Mouse (Mus musculus): ENCODE measurements around the gene Fmnl3.

The Fmnl3 gene

DNA sequence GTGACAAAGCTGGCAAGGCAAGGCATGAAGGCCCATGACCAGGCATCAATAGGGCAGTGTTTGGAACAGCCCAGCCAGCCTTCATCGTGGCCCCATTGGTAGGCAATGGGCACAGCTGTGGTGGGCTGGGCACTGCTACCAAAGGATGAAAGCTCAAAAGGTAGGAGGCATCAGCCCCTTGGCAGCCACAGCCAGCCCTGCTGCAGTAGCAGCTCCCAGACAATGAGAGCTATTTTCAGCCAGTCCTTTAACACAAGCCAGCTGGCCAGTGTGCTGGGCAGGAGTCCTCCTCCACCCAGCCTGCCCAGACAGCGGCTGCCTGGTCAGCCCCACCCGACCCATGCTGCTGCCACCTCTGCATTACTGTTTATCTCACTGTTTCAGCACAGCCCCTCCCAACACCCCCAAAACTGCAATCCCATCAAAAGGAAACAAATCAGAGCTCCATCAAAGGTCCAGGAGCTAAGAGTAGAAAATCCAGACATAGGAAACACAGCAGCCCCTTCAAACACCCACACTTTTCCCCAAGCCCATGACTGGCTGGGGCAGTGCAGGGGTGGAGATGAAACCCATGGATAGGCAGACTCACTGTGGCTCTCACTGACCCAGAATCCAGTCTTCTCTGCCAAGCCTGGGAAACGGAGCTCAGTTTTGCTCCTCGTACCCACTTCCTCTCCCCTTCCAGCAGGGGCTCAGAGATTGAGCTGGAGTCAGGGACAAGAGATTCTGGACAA lies 26.7 kb downstream of the Fmnl3 start:
- peak; percentile 78 for DNase-seq (ENCODE audit: low read depth, low spot score)

DNA sequence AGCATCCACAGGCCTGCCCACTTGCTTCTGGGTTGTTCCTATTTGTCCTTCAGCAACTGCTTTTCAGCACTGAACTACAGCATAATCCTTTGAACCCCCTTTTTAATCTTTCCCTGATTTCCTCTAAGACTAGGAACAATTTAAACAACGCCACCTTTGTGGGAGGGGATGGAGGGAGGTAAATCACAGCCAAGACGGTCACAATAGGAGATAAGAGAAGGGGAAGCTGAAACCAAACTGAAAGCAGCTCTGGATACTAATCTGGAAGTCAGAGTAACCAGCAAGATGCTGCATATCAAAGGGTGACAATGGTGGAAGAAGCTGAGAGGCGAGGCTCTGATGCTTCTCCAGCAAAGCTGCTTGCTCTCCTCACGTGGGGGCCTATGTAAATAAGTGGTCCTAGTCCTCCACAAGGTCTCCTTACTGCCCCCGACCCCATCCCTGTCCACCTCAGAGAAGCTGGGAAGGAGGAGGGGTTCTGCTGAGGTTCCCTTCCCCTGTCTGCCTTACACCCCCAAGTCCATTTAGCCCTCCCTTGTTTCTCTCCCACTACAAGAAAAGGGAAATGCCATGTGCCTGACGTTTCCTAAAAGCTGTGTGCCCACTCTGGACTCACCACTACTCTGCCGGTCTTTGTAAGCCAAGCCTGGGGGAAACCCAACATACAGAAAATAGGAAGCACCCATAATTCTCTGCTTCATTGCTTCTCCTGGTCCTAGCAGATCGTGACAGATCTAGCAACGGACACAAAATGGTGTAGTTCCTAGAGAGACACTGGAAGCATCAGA lies 27.9 kb downstream of the Fmnl3 start:
- DNase-seq (ENCODE audit: low read depth, low spot score): no peak

DNA sequence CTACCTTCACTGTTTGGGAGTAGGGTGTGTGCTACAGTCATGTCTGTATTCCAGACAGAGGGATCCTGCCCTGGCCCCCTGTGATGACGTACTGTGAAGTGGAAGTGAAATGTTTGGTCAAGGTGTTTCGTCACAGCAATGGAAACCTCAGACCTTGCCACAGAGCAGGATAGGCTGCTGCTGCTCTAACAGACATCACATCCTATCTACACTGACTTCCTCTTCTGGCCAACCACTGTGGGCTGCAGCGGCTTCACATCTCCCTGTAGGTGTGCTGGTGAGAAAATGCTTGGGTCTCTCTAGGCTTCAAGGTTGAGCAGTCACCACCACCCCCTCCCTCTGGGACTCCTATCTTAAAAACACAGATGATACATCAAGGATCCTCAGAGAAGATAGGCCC lies 29.2 kb downstream of the Fmnl3 start:
- DNase-seq (ENCODE audit: low read depth, low spot score): no peak

DNA sequence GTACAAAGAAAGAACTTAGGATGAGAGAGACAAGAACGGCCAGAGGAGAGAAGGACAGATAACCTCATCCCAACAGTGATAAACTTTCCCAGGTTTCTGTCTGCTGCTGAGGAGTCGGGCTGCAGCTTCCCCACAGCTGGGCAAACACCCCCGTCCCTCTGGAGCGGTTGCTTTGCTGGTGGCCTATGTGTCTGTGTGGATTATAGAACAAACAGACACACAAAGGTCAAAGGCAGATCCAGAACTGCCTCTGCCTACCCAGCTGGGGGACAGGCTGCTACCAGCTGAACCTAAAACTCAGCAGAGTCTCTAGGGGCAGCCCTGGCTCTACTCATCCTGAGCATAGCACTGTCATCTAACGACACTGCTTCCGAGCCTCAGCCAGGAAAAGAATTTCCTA lies 30.6 kb downstream of the Fmnl3 start:
- no peak for DNase-seq (ENCODE audit: low read depth, low spot score)

DNA sequence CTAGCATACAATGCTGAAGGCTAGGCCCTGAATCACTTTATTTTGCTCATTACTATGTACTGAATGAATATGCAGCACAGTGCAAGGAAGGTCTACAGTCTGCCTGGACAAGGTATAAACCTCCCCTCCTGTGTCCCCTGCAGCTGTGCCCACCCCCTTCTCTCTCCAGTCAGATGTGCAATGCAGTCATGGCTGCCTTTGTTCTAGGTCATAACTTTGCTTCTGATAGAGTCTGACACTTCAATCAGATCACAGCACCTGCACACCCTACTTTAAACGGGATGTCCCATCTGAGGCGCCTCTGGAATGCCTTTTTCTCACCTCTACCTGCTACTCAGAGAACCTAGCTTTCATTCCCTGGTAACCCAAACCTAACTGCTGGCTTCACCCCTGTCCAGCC lies 31.4 kb downstream of the Fmnl3 start:
- no peak for DNase-seq (ENCODE audit: low read depth, low spot score)

DNA sequence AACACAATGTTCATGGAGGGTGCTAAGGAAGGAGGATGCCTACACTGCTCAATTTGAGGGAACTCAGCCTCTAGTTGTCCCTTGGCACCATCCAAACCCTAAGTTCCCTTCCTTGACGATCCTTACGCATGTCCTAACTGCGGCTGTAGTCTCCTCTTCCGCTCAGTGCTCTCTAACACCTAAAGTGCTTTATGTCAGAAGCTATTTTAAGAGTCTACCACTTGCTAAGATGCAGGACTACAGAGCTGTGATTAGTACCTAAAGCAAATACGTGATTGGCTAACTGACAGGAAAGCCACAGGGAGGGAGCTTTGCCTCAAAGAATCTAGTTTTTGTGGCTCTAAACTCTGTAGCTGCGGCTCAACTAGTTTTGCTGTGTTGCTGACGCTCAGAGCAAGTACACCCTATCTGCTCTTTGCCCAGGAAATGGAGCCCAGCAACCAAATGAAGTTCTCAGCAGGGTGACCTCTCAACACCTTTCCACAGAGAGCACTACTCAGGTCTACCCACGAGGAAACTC lies 34.4 kb downstream of the Fmnl3 start:
- DNase-seq (ENCODE audit: low read depth, low spot score): no peak

DNA sequence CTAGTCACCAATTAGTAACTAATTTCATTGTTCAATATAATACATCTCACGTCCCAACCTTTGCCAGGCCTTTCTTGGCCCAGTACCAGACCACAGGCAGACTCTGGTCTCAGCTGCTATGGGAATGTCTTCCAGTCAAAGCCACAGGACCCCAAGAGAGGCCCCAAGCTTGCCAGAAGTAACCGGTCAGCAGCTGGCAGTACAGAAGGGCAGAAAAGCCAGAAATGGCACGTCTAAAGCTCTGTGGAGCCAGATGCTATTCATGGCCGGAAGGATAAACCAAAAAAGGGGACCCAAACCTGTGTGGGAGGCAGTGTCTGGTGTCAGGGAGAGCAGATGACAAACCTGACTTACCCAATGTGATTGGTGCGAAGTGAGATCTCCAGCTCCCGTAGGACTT lies 35.8 kb downstream of the Fmnl3 start:
- DNase-seq (ENCODE audit: low read depth, low spot score): no peak

DNA sequence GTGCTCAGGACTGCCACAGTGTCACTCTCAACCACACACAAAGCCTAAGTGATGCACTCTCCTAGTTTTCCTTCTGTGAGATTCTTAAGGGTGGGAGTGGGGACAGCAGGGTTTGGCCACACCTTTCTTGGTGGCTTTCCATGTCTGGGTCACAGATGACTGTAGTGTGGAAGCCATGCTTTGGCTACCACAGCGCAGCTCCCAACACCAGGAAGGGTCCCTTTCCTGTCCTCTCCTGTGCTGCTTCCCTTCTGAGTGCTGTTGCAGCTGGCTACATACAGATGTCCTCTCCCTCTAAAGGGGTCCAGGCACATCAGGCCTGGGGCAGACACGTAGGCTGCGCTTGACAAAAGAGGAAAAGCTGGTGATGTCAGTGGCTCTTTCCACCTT lies 36.6 kb downstream of the Fmnl3 start:
- DNase-seq (ENCODE audit: low read depth, low spot score): no peak

DNA sequence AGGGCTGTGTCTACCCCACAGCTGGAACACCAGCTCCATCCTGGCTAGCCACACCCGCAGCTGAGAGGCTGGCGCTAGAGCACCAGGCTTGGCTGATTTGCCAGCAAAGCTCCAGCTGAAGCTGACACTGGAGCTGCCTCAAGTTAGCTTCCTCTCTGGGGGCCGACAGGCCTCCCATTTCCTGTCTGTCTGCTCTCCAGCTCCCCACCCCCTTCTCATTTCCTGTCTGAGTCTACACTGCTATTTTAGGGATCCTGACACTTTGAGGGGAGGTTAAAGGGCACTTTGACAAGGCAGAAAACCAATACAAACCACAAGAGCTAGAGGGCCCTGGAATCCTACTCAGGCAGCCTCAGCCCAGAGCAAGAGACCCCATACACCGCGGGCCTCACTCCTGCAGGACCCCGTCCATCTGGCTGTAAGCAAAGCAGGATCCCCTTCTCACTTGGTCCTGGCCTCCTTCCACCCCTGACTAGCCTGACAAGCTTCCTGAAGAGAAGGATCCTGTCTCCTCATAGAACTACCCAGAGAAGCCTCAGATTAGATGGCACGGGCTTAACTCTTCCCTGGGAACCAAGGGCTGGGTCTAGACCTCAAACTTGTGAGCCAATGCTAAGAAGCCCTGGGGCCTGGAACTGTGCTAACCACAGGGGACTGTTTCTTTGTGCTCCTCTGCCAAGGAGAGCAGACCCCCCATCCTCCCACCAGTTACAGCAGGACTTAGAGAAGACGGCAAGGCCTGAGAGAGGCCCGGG lies 37.2 kb downstream of the Fmnl3 start:
- DNase-seq (ENCODE audit: low read depth, low spot score): peak; percentile 55

DNA sequence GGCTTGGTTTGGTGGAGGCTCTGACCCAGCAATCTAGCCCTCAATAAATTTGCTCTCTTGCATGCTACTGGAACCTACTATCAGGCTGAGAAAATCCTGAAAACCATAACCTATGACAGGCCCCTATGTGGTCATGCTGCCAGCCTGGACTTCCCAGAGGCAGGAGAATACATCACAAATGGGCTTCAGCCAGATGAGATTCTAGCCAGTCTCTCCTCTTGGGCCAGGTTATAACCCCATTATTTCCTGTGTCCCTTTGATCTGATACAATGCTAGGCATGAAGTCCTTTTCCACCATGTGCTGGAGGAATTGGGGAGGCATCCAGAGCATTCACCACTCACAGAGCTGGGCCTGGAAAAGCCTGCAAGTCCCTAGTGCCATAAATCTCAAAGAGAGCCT lies 38.2 kb downstream of the Fmnl3 start:
- no peak for DNase-seq (ENCODE audit: low read depth, low spot score)

DNA sequence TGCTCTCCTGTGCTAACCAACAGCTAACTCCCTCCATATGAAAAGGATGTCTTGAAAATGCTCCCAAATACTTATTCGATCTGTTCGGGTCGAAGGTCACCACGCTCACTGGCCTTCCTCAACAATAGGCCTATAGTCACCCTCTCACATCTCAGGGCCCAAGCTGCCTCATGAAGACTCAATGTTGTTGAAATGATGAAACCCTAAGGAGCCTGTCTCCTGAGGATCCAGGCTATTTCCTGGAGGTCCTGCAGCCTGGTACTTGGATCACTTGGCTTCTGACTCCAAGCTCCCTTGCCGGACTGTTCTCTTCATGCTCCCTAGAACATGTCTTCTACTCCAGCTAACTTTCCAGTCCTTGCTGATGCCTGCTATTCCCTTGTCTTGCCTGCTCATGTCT lies 38.9 kb downstream of the Fmnl3 start:
- no peak for DNase-seq (ENCODE audit: low read depth, low spot score)

DNA sequence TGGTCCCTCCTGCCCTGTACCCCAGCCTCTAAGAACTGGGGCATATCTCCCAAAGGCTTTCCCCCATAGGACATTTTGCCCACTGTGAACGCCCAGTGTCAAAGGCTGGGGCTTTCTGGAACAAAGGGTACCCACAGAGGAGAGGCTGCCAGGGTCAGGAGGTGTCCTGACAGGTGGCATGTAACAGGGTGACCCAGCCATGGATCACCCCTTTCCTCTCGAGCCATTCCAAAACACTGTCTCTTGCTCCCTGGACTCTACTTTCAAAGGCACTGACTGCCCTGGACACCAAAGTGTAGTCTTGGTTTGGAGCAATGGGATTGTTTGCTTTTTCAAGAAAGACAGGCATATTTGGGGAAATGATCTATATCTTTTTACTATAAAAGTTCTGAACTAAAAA lies 40.0 kb downstream of the Fmnl3 start:
- DNase-seq (ENCODE audit: low read depth, low spot score): no peak

DNA sequence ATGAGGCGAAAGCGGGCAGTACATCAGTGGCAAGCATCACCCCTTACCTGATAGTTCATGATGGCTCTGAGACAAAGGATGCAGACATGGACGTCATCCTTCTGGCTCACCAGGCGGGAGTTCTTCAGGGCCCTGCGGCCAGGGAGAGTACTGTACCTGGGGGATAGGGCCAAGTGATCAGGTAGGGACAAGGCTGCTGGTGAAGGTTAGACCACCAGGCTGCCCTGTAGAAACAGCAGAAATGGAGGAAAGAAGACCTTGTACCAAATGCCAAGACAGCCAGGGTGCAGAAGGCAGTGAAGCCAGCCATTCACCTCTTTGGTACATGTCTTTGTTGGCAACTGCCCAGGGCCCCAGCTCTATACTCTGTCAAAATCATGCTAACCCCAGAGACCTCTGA lies 42.3 kb downstream of the Fmnl3 start:
- DNase-seq (ENCODE audit: low read depth, low spot score): no peak

DNA sequence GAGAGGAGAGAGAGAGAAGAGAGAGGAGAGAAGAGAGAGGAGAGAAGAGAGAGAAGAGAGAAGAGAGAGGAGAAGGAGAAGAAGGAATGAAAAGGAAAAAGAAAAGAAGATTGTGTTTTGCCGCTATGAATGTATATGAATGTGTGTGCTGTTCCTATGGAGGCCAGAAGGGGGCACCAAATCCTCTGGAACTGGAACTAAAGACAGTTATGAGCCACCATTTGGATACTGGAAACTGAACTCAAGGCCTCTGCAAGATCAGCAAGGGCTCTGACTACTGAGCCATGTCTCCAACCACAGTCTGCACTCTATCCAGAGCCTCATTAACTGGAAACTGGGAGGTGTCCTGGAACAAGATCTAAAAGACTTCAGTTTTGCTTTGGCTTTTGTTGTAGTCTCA lies 43.3 kb downstream of the Fmnl3 start:
- no peak for DNase-seq (ENCODE audit: low read depth, low spot score)

DNA sequence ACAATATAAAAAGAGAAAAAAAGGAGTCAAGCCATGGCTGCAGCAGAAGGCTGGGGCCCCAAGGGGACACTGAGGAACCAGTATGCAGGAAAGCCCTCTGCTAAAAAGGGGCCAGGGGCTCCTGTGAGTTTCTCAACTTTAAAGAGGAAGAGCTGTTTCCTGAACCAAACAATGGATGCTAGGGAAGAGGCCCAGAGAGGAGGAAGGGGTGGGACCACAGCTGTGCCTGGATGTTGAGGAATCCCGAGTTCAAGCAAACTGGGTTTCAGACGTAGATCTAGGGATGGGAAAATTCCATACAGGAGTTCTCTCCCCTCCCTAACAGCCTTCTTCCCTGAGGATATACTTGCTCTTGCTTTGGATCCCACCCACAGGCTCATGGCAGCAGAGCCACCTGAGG lies 43.9 kb downstream of the Fmnl3 start:
- DNase-seq (ENCODE audit: low read depth, low spot score): no peak

DNA sequence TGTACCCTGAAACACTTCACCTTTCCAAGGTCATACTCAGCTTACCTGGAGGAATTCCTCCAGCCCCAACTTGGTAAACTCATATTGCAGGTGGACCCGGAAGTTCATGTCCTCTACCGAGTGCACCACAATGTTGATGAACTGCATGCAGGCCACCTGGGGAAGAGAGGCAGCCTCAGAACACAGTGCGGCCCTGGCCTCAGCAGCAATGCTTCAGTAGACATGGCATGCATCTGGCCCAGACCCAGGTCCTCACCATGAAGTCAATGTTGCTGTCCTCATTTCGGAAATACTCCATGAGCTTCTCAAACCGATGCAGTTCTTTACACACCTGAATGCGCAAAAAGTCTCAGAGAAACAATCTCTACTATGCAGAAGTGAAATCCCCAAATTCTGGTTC lies 44.7 kb downstream of the Fmnl3 start:
- no peak for DNase-seq (ENCODE audit: low read depth, low spot score)

DNA sequence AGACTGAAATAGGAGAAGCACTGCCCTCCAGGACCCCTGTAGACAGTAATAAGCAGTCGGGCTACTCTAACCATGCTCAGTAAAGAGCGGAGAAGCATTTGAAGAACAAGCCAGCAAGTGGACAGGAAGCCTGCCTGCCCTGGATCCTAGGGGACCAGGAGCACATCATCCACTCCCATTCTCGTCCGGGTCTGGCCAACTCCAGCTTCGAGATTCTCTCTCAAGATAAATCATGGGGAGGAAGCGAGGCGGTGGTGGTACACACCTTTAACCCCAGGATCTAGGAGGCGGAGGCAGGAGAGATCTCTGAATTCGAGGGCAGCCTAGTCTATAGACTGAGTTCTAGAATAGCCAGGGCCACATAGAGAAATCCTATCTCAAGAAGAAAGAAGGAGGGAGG lies 46.1 kb downstream of the Fmnl3 start:
- DNase-seq (ENCODE audit: low read depth, low spot score): no peak

DNA sequence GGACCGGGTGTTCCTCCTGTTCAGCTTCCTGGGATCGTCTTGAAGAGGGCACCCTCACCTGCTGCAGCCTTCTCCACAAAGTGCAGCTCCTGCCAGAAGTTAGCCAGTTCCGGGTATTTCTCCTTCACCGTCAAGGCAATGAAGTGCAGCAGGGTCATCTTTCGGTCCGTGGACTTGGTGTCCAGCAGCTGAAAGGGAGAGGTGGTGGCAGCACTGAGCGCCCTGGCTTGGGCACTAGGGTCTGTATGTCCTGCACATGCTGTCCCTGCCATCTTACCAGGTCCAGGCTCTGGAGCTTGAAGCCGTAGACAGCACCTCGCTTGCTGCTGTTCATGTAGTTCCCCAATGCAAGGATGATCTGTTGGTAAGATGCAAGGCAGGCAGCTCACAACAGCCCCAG lies 49.3 kb downstream of the Fmnl3 start:
- no peak for DNase-seq (ENCODE audit: low read depth, low spot score)

DNA sequence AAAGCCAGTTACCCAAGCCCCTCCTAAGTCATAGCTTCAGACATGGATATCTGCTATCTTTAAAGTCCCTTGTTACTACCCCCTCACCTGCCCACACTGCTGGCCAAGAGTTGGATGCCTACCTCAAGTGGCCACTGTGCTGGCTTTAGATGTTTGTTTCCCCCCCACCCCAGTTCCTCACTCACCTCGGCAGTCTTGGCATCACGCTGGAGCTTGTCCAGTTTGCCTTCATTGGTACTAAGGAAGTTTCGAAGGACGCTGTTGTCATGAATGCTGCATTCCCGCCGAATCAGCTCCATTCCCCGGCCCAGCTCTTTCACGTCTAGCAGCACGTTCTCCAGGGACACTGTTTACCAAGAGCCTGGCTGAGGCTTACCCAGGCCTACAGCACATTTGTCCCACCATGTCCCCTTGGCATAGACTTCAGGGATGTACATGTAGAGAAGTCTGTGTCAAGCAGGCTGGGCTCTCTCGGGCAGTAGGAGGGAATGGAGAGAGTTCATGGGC lies 50.1 kb downstream of the Fmnl3 start:
- no peak for DNase-seq (ENCODE audit: low read depth, low spot score)

DNA sequence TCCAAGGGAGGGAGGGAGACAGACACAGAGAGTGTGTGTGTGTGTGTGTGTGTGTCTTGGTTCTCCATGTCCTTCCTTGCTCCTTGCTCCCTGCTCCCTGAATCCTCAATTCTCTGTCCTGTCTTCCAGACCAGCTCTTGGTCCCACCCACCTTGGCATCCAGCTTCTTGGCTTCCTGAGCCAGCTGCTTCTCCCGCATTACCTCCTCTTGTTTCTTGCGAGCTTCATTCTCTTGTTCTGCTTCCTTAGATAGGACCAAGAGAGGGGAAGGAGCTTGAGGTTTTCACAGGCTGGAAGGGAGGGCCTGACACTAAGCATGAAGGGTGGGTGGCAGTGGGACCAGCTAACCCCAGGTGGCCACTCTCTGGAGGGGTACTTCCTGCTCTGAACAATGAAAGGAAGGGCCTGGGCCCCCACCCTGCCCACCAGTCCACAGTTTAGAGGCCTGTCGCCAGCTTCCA lies 50.8 kb downstream of the Fmnl3 start:
- DNase-seq (ENCODE audit: low read depth, low spot score): no peak

DNA sequence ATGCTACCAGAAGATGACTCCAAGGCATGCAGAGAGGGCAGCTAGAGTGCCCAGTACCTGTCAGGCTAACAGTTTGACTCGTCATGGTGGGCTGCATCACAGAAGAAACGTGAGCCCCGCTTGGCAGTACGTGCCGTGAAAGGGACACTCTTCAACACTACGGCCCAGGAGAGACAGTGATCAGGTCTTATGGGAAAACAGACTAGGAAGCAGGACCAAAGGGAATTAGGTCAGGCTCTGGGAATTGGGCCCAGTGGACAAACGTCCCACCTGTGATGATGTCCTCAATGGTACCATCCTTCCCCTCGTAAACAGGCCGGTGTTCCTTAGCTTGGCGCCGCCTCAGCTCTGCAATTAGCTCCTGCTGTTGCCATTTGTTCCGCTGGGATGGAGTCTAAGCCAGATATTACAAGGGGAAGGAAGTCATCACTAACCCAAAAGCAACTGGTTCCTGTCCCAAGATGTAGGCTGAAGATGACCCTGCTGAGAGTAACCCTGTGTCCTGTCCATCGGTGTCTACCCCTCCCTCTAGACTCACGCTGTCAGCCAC lies 51.3 kb downstream of the Fmnl3 start:
- DNase-seq (ENCODE audit: low read depth, low spot score): no peak

DNA sequence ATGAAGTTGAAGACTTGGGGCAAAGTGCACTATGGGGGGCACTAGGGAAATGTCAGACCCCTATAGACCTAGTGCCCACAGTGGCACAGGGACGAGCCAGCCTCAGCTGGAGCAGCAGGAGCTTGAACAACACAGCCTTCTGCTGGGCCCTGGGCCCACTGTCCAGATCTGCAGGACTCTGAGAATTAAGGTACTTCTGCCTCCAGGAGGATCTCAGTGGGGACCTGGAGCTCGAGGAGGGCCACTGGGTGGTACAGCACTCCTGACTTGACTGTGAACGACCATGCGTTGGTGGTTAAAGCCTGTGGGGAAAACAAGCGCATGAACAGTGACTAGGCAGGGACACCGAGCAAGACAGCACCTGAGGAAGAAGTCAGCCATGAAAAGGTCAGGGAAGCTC lies 52.2 kb downstream of the Fmnl3 start:
- DNase-seq (ENCODE audit: low read depth, low spot score): no peak
